Mouse (Mus musculus) T-cell, adult 2 months (primary cell): Measurements from ENCODE around the gene Cacna2d4.
A peak's percentile ranks its signal among the peaks of the same experiment; 100 is the strongest.

ENCODE experiments used
- DNase-seq: peaks from one replicate; pipeline ENCODE4 v3.0.0; 2022; ENCODE audit warnings: low spot score

Cacna2d4 gene

DNA sequence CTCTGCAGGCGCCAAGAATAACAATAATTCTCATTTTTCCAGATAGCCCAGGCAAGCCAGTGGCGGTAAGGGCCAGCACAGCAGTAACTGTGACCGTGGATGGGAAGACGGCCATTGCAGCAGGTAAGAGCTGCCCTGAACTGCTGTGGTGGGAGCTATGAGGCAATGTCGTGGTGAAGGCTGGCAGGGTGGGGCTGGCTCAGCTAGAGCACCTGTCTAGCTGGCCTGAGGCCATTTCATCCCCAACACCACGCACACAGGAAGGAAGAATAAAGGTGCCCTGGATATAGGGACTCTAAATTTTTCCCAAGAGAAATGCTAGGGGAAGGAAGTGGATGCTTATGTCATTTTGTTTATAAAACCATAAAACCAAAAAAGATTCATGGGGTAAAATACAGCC, 76.1 kb downstream of the Cacna2d4 start:
- no peak for DNase-seq

DNA sequence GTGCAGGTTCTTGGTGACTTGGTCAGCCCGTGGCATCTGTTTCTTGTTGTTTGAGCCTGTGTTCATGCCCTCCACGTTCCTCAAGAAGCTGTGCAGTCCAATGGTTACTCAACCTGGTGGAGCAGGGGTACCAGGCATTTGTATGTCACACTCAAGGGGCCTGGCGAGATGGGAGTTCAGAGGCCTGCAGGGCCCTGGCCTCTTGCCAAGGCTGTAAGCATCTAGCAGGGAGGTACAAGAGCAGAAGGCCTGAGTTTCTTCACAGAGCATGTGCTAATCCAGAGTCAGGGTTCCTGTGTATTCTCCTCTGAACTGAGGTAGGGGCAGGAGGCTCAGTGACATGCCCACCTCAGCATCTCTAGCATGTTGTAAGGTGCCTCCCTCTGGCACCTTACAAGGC, 76.8 kb downstream of the Cacna2d4 start:
- no peak for DNase-seq

DNA sequence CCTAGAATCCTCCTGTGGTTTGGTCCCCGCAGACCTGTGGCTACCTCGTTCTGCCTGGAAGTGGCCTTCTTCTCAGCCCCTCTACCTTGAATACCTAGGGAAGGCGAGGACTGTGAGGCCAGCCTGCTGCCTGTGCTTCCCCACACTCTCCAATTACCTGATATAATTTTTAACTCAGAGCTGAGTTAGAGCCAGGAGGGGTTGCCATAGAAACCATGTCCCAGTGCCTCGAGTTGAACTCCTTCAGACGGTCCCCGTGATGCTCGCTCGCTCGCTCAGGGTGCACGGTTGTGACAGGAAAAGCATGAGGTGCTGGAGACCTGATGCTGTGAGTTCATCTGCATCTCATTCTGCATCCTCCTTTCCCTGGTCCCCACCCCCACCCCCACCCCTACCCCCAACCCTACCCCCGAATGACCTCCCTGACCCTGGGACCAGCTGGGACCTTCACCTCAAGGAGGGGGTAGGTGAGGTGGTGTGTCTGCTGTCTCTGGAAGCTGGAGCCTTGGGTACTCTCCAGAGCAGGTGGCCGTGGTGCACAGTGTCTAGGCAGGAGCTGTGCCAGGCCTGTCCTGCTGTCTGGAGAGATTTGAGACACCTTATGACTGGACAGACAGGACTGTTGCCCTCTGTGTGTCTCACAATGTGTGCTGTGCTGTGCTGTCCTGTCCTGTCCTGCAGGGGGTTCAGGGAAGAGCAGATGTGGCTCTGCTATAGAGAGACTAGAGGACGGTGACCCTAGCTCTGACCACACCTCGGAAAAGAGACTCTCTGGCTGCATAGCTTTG, 77.5 kb downstream of the Cacna2d4 start:
- DNase-seq: no peak

DNA sequence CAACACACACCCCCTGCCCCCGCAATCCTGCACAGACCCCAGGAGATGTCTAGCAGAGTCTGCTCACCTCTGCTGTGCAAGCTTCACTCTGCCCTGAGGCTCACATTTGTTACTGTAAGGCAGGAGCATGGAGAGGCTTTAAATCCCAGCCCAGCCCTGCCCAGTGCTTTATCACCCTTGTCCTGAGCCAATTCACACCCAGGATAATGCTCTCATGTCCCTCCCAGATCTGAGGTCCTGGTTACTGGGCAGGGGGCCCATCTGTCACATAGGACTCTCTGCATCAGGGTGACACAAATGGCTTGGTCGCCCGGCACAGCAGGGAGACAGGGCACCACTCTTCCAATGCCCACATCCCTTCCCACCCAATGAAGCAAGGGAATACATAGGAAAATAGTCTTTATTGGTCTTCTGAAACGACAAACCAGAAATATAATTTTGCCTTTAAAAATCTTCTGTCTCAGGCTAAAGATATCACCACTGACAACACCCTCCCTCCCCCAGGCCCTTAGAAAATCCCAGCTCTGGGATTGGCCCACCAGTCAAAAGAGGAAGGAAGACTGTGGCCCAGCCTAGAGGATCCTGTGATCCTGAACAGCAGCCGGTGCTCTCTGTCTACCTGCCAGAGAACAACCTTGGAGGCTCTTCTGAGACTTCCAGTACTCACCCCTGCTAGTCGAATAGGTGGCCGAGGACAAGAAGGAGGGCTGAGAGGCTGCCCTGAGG, 78.6 kb downstream of the Cacna2d4 start:
- DNase-seq: no peak

DNA sequence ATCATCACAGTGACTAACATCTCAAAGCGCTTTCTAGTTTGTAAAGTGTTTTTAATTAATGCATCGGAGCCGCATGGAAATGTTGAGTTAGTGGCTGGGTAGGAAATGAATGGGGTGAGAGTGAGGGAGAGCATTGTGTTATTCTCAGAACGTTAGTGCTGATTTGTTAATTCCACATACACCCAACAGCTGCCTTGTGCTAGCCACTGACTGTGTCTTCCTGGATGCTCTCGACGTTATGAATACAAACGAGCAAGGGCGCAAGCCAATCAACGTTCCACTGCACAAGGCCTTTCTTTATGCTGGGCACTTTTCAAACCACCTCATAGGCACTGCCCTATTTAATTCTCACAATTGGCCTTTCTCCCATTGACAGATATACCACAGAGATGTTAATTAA, 82.4 kb downstream of the Cacna2d4 start:
- no peak for DNase-seq

DNA sequence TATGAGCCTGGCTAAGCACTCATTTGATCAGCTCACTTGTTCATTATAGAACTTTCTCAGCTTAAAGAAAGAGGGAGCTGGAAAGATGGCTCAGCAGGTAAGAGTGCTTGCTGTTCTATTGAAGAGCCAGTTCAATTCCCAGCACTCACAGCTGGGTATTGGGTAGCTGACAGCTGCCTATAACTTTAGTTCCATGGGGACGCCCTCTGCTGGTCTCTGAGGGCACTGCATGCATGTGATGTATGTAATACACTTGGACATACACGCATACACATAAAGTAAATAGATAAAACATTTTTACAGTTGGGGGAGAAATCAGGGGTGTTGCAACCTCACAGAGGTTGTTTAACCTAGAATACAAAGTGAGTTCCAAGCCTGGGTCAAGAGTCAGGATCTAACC, 83.0 kb downstream of the Cacna2d4 start:
- DNase-seq: no peak

DNA sequence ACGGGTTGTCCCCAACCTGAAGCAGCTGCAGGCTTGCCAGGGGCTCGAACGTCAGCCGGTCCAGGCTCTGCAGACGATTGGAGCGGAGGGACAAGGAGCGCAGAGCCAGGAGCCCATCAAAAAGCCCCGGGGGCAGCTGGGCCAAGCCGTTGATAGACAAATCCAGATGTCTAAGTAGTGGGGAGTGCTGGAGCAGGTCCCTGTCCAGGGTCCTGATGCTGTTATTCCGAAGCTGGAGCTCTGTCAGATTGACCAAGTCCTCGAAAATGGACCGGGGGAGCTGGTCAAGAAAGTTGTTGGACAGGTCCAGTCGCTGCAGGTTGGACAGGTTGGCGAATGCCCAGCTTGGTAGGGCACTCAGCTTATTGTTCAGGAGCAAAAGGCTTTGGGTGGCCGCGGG, 84.2 kb downstream of the Cacna2d4 start:
- no peak for DNase-seq

DNA sequence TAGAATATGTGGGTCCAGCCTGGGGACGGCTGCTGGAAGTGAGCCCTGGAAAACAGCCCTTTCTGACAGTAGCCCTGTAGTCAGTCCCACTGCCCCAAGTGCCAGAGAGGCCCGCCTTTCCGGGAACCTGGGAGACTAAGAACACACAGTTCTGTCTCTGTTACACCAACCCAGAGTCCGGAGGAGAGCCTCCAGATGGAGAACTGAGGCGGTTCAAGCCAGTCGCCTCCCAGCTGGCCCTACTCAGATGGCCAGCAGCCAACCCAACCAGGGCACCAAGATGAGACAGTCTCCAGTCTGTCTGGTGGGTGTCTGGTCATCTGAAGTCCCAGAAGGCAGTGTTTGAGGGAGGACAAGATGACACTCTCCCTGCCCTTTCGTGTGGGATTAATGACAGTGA, 85.4 kb downstream of the Cacna2d4 start:
- no peak for DNase-seq

DNA sequence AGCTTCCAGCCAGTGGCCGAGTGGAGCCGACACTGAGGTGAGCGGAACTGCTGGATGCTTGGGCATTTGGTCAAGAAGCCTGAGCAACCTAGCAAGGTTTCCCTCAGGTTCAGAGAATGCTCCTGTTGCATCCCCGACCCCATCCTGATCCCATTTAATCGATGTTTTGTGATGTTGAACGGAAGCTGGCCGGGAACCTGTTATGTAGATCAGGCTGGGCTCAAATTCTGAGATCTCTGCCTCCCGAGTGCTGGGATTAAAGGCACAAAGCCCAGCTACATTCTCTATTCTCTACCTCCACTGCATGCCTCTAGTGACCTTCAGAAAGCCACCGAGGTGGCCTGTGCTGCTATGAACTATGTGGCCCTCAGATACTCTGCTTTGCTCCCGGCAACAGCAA, 88.5 kb downstream of the Cacna2d4 start:
- no peak for DNase-seq

DNA sequence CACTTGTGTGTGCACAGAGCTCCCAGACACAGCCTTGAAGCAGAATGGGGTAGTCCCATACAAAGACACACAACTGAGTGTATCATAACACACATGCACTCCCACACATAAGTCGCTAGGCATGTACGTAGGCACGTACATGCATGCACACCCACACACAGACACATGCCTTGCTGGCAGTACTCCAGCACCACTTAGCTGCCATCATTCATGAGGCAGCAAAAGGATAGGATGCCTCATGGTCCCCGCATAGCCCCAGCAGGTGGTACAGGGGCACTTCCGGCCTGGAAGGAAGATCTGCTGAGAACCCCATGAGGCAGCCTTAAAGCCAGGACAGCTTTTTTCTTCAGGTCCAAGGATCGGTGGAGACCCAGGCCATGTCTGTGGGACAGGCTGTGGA, 89.7 kb downstream of the Cacna2d4 start:
- DNase-seq: no peak

DNA sequence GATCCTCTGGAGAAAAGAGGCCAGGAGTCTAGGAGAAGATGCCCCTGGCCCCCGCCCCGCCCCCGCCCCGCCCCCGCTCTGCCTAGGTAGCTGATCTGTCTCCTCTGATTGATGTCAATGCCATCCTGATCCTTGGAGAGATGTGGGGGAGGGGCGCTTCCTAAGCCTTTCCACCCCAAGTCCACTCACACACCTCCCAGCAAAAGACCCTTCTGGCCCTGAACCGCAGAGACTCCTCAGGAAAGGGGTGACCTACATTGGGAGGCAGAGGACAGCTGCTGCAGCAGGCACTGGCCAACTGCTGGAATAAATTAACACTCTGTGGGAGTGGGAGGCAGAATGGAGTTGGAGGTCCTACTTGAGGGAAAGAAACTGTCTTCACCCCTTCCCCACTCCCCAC, 90.2 kb downstream of the Cacna2d4 start:
- no peak for DNase-seq

DNA sequence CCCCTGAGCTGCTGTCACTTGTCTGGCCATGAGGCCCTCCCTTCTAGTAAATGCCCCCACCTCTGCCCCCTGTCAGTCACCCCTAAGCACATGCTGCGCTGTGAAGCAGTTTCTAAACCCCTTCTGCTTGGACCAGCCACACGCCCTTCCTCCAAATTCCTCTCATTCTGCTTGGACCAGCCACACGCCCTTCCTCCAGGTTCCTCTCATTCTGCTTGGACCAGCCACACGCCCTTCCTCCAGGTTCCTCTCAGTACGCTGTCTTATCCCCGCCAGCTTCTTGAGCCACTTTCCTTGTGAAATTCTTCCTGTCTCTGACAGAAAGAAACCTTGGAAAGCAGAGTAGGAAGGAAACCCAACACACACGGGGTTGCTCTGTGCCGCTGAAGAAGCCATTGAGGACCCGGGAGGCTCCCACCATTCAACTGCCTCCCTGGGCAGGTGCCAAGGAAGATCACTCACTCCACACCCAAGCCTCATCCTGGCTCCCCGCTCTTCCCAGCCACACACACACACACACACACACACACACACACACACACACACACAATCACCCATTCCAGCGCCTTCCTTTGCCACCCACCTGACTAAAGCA, 92.3 kb downstream of the Cacna2d4 start:
- no peak for DNase-seq

DNA sequence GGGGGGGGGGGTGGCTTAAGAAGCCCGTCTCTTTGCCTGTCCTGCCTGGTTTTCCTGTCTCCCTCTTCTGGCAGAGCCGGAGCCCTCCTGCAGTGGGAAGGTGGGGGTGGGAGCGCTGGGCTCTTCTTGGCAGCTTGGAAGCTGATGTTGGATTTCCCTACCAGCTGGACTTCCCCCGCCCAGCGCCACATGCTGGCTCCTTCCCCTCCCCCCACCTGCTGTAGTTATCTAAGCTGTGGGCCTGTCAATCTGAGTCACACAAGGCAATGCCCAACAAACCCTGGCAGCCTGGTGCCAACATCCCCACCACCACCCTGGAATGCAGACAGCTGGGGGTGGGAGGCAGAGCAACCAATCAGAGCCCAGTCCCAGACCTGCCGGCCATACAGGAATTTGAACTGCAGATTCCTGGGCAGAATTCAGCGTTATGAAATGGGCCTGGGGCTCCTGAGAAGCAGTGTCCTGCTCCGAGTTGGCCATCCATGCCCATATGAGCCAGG, 92.9 kb downstream of the Cacna2d4 start:
- no peak for DNase-seq

DNA sequence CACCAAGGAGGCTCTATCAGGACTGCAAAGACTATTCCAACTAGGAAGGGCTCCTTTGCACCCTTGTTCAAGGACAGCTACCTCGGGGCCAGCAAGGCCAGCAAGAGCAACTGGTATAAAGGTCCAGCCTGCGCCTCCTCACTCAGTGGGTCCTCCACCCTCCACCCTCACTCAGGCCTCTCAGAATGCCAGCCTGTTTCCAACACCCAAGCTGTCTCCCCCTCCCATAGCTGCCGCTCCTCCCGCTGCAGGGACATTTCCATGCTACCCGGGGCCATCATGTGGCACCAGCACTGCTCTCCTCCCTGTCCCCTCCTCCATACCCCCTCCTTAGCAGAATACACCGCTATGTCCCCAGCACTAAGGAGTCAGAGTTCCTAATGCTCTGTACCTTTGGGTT, 93.6 kb downstream of the Cacna2d4 start:
- DNase-seq: no peak

DNA sequence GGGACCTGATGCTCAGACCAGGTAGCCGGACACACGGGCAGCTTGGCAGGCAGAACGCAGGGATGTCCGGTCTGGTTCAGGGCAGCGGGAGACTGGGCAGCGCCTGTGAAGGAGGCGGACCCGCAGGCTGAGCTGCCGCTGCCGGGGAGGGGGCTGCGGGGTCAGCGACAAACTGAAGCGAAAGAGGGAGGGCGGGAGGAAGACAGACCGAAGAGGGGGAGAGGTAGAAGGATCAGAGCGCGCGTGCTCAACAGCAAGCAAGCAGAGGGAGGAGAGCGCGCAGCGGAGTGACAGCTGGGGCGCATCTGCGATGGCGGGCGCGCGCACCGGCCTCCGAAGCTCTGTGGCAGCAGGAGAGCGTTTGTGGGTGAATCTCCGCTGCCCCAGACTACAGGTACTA, 94.2 kb downstream of the Cacna2d4 start, which contains the start of gene Lrtm2:
Gene Lrtm2 (minus strand): TSS at position 261 of the 400 bp plus-strand sequence.
- DNase-seq: peak; percentile 18

DNA sequence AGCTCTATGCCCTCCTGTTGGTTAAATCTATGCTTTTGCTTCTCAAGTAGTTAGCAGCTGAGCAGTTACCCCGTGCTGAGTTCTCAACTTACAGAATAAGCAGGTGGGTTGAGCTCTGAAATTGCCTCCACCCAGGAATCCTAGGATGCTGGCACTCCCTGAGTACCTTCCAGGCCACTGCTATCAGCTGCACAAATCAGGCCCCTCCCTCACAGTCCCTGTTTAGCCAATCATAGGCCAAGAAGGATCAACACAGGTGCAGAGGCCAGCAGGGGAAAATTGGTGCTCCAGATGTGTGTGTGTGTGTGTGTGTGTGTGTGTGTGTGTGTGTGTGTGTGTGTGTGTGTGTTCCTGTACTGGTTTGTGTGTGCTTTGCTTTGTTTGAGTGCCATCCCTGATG, 95.8 kb downstream of the Cacna2d4 start:
- DNase-seq: no peak

DNA sequence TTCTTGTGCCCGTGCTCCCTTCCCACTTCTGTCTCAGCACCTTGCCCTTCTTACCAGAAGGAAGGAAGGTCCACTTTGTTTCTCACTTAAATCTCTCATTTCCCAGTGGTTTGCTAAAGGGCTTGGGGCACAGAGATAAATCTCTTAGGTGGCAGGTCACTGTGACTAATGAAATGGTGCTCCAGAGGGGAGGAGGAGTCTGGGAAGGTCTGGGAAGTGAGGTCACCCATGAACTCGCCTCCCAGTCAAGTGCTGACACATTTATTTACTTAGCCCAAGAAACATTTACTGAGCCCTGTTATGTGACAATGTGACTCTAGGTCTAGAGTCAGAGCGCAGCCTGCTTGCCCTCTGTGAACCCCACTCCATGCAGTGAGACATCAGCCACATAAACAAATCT, 96.9 kb downstream of the Cacna2d4 start:
- no peak for DNase-seq

DNA sequence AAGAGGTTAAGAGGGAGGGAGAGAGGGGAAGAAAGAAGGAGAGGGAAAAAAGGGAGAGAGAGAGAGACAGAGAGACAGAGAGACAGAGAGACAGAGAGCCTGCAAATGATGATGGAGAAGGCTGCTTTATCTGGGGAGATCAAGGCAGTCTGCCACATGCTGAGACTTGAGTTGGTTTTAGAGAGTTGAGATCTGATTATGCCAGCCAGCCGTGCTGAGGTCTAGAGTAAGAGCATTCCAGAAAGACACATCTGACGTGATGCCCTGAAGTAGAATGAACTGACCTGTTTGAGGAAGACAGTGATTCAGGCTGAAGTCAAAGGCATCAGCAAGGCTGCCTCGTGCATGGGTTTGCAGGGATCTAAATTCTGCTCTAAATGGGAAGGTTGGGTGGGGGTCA, 97.5 kb downstream of the Cacna2d4 start:
- no peak for DNase-seq

DNA sequence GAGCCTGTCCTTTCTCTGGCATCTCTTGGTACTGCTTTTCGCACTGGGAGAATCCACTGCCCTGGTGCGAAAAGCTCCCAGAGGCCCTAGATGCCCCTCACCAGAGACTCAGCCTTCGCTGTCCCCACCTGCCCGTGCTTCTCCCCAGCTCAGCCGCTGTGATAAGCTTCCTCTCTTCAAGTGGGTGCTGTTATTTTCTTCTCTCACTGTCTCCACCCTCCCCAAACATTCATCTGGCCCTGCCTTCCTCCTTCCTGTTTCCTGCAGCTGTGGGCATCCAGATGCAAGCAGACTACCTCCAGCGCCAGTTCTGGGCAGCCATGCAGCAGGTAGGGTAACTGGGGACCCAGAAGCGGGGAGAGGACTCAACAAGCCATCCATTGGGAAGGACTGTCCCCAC, 99.8 kb downstream of the Cacna2d4 start:
- DNase-seq: peak; percentile 69

DNA sequence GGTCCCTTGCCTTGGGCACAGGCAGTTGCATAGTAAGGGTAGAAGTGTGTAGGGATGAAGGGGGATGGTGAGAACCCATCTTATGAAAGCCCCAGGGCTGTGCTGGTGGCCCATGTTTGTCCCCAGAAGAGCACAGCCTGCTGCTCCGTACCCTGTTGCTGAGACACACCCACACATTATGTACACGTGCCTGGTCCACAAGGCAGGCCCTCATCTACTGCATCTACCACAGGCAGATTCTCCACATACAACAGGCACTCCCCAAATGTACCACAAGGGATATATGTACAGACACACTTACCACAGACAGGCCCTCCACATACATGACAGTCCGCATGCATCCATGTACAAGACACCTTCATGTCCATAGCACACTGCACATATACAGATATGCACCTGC, 101.0 kb downstream of the Cacna2d4 start:
- DNase-seq: no peak

DNA sequence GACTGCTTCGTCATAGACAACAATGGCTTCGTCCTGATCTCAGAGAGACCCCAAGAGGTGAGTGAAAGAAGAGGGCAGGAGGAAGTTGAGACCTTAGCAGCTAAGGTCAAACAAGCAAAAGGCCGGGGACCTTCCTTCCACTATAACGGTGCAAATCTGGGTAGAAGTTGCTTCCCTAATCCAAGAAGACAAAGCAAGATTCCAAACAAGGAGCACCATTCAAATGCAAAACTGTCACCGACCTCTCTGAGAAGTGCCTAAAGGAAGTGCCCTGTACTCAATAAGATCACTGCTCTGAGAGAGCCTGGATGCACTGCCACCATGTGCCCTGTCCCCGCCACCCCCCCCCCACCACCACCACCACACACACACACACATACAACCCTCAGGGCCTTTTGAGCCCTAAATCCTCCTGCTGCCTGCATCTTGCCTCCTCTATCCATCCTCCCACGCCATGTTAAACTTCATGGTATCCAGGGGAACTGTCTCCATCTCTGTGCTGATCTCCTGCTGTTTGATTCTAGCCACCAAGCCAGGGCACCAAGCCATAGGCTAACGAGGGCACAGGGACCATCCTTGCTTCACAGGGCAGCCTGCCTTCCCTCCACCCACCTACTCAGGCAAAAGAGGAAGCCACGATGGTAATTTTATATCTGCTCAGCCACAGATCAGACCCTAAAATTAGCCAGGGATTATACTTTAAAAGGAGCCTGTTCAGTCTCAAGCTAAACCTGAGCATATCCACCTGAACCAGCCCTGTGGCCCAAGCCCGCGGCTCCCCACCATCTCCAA, 102.0 kb downstream of the Cacna2d4 start:
- no peak for DNase-seq

DNA sequence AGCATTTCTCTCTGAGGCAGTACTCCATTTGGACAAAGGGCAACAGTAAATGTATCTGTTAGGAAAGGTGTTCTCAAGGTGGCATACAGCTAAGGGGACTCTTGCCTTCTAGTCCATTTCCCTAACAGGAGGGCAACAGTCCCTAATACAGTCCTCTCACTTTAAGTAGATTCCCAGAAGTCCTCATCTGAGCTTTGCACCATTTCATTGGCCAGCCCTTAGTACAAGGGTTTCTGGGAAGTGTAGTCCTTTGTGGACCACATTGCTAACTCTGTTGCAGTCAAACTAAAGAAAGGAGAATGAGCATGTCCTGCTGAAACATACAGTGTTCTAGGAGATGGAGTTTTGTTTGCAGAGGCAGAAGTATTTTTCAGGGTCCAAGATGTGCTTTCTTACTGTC, 105.1 kb downstream of the Cacna2d4 start:
- DNase-seq: no peak
